Mouse (Mus musculus) mouse embryonic stem cell (cell line): ENCODE data around the gene 1700069L16Rik.

ENCODE experiments used
- in situ Hi-C, 2 experiments: fragments of 300-500 bp; cut with MboI; formaldehyde crosslinking; loops; 1 replicate in 1 of 2; 3 replicates in 1 of 2; pipeline ENCODE4 v1.14.3; 2019 to 2020; ENCODE audit warnings: low sequenced_read_pairs in 2 of 2, low pct_unique_long_range_greater_than_20kb in 1 of 2, mixed read lengths in 1 of 2; ENCODE audit not compliant: unreplicated experiment in 1 of 2

The 1700069L16Rik gene

GRCm38 (mm10) chr5:113724446-113724845 is at the start of gene 1700069L16Rik:
1700069L16Rik (minus strand) TSS chr5:113724772.
- in situ Hi-C loops: loop anchor here (5.0 to 10.0 kb wide), 2 partner anchors 137 to 350 kb away; no protein-coding TSS in a partner anchor

DNA sequence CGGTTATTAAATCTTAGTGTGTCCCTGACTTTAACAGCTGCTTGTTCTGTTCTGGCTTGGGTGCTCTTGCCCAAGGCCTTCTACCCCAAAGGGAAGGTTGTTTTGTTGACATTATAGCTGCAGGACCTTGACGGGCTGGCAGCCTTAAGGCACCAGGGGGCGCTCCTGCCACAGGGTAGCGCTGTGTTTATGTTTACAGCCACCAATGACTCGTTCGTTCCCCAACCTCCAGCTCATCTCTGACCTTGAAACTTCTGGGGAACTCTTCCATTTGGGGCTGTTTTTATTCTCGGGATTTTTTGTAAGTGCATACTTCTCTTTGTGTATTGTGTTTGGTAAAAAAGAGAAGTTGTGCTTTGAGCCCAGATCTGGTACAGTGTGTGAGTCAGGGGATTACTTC is 49.1 kb upstream of the 1700069L16Rik start:
- in situ Hi-C loops: no loop called here

DNA sequence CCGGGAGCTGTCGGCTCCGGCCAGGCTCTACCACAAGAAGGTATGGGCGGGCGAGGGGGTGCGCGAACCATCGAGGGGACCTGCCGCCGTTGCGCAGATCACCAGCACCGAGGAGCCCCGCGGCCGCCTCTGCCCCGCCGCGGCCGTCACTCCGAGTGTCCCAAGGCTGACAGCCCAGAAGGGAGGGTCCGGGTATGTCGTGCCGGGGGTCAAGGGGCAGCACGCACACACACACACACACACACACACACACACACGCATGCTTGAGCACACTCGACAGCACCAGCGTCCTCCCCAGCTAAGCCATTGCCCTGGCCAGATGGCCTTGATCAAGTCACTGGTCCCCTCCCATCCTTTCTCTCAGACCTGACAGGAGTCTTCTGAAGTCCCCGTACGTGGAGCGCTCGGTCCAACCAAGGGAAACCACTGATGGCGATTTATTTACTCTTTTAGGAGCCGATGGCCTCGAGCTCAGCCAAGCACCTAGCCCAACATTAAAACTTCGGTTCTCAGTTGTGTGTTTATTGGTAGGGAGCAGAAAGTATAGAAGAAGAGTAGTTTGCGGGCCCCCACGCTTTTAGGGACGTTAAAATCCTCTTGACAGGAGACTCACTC is 48.4 kb upstream of the 1700069L16Rik start:
- in situ Hi-C loops: no loop called here

DNA sequence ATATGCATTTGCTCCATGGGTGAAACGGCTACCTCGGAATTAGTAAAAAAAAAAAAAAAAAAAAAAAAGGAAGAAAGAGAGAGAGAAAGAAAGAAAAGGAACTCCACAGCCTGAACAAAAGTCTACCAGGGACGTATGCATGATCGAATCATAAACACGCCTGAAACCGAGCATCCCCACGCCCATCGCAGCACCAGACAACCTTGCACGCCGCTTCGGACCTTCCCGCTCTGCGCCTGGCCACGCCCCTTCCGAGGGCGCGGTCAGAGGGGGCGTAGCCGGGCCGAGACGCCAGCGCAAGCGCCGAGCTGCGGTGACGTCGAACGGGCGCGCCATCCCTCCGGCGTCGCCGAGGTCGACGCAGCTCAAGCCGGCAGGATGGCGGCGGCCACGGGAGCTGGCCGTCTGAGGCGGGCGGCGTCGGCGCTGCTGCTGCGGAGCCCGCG is 47.9 kb upstream of the 1700069L16Rik start, which contains the start of the genes Sart3 and Iscu:
Sart3 (minus strand) TSS at position 61 of the 446 bp plus-strand sequence.
Iscu (plus strand) TSS at position 299 of the 446 bp plus-strand sequence.
- in situ Hi-C loops: no loop called here

DNA sequence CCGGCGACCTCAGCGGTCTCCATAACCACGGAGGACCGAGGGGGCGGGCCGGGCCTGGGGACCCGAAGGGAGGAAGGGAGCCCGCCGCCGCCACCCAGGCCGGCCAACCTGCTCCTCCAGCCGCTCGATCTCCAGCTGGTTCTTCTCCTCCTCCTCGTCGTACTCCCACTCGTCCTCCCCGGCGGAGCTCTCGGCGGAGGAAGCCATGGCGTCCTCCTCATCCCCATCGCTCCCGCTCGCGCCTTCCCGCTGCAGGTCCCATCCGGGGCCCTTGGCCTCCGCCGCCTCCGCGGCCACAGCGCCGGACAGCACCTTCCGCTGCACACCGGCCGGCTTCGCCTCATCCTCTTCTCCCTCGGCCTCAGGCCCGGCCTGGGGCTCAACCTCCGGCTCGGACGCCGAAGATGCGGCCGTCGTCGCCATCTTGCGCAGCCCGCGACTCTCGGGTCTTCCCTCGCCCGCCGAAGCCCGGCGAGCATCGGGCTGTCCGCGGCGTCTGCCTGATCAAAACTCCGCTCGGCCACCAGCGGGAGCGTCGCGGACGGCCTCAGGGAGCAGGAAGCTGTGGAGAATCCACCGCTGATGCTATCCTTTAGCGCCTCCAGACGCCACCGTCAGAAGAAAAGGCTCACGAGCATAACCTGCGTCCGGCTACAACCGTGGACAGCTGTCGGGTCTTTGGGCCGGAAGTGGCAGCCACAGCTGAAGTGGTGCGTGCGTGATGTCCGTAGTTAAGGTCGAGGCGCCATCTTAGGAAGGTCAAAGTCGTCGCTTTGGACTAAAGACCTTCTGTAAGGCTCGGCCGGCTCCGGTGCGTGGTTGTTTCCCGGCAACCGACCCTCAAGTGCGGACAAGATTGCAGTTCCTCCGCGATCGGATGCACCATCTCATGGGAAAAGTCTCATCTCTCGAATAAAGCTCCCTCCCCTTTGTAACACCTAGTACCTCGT is 46.9 kb upstream of the 1700069L16Rik start:
- in situ Hi-C loops: no loop called here

DNA sequence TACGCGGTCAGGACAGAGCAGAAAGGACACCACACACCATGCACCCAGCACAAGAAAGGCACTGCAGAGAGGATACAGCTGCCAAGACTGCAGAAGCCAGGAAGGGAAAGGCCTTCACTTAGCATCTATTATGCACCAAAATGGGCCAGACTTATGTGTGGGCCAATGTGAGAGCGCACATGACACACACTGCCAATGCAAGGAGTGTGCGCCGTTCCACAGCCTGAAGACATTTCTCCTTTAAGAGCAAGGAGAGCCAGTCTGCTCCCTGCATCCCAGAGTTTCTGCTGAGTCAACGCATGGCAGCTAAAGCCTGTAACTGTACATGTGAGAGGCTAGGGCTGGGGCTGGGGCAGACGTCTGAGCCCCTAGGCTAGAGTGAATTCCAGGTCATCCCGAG is 44.2 kb upstream of the 1700069L16Rik start:
- in situ Hi-C loops: no loop called here

- in situ Hi-C loops: no loop called here
These were observed 41.3 kb upstream of the 1700069L16Rik start for GRCm38 (mm10) chr5:113765641-113766526.

GRCm38 (mm10) chr5:113764426-113764825 is 39.9 kb upstream of the 1700069L16Rik start:
- in situ Hi-C loops: no loop called here

DNA sequence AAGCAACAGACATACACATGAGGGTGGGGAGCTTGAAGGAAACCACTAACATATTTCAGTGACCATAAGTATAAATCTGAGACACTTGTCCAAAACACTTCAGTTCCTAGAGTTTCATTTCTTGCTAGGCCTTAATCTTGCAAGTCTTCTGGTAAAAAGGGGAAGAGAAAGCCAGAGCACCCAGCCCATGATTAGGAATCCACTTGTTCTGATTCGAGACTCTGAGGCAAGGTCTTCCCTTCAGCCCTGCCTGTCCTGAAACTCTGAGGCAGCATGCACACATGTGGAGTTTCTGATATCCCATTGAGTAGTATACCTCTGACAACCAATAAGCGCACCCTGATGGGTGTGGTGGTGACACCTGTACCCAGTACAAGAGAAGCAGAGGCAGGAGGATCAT is 37.0 kb upstream of the 1700069L16Rik start:
- in situ Hi-C loops: no loop called here

- in situ Hi-C loops: no loop called here
These were observed 30.9 kb upstream of the 1700069L16Rik start for GRCm38 (mm10) chr5:113755347-113756030.

DNA sequence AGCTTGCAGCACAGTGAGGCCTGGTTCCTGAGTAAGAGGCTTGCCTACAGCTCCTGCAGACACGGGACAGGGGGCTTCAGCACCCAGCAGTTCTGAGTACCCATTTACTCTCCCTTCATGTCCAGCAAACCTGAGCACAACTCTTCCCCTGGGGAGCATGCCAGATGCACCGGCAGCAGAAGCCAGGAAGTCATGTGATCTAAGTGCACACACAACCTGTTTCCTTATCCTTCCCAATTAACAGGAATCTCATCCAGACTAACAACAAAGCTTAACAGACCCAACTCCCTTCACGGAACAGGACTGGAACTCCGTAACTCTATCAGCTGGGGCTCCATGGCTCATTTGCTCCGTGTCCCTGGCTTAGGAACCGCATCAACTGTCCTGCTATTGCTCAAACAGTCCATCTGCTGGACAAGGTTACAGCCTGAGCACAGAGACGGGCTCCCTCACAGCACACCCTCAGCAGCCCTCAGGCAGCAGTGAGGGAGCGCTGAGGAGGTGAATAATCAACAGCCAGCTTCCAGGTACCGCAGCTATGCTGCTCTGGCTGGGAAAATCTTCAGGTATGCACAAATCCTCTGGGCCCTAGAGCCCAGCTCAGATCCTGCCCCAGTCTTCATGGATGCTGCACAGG is 27.1 kb upstream of the 1700069L16Rik start:
- in situ Hi-C loops: no loop called here

DNA sequence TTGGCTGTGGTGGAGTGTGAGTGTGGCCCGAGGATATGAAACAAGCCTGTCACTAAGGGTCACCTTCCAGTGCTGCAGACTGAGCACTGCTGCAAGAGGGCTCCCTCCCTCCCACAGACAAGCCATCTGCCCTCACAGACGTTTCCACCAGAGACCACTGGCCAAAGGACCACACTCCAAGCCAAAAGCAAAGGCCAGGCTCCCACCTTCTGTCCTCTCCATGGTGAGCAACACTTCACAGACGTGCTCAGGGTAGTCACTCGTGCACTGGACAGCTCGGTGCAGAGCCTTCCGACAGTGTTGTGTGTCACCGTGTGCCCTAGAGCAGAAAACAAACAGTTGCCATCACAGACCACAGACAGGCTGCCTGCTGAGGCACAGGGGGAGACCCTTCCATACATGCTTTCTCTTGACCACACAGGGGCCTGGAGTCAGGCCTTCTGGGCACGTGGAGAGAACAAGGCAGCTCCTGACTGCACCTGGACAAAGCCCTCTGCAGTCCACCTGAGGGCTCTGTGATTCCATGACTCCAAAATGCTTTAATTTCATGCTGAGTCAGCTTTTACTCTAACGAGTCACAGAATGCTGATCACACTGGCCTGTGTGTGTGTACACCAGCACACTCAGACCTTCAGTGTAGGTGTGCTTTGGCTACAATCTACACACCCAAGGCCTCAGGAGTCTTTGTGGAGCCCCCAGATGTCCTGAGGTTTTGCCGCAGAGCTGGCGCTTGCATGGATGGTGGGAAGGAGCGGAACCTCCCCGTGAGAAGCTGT is 24.2 kb upstream of the 1700069L16Rik start:
- in situ Hi-C loops: no loop called here

DNA sequence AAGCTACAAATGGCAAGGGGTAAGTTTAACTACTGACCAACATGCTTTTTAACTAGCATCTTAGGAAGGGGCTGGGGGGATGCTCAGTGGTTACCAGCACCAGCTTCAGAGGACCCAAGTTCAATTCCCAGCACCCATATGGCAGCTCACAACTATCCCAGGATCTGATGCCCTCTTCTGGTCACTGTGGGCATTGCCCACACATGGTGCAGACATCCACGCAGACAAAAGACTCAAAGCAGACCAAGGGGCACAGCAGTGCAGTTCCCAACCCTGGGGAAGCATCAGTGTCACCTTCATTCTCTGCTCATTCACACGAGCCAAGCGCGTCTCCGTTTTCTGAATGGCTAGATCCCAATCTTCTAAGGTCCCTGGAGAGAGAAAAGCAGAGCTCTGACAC is 23.1 kb upstream of the 1700069L16Rik start:
- in situ Hi-C loops: no loop called here

- in situ Hi-C loops: loop anchor here in 1 of 2 experiments (10.0 kb wide), 1 partner anchor 77 kb away; no protein-coding TSS in a partner anchor
These were observed 13.2 kb upstream of the 1700069L16Rik start for GRCm38 (mm10) chr5:113737607-113738237.

GRCm38 (mm10) chr5:113736522-113737164 is 12.1 kb upstream of the 1700069L16Rik start:
- in situ Hi-C loops: loop anchor here in 1 of 2 experiments (10.0 kb wide), 1 partner anchor 78 kb away; no protein-coding TSS in a partner anchor

DNA sequence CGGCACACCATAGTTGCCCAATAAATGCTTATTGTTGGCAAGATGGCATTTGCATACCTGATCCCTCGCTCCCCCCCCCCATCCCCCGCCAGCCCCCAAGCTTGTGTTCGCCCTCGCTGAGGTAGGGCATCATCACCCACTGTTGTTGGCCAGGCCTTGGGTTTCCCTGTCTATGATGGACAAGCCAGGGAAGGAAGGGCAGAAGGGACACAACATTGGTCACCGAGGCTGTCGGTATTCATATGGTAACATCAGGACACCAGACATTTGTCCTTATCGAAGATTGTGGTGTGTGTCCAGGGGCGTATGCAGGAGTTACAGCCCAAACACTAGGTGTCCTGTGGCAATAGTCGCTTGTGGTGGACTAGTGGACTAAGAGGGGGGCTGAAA is 11.5 kb upstream of the 1700069L16Rik start:
- in situ Hi-C loops: loop anchor here in 1 of 2 experiments (10.0 kb wide), 1 partner anchor 79 kb away; no protein-coding TSS in a partner anchor
